Mouse (Mus musculus) ES-Bruce4 (cell line): ENCODE data around the gene Lpar1.

Source experiments
- CTCF ChIP-seq: IDR thresholded peaks from one replicate; pipeline ENCODE4 v1.8.1; 2011; ENCODE audit warnings: low read depth, low read length
- EP300 ChIP-seq: IDR thresholded peaks from 2 replicates; pipeline ENCODE4 v1.6.1; 2011; ENCODE audit warnings: low read depth, low read length; ENCODE audit not compliant: insufficient read depth
- POLR2A ChIP-seq: IDR thresholded peaks from one replicate; pipeline ENCODE4 v1.8.1; 2011; ENCODE audit warnings: low read length; ENCODE audit not compliant: insufficient read depth

- no peak for TF ChIP-seq CTCF
- no peak for TF ChIP-seq POLR2A
- no peak for TF ChIP-seq EP300
These were observed 33.8 kb downstream of the Lpar1 start for GRCm38 (mm10) chr4:58519891-58520290.
